Mouse (Mus musculus) liver, embryonic 12.5 days (tissue): ENCODE results near the gene Usp20. TPM values are rescaled to one million over a fixed set of nuclear protein-coding genes. Genes with fewer than 3 reads are reported as not detected.

Experiments used
- ATAC-seq: fragments of 200-750 bp; cut with Nextera tagmentation; 2 replicates; pipeline ENCODE4 v1.8.0; 2017; ENCODE audit warnings: moderate number of reproducible peaks, mild to moderate bottlenecking, moderate library complexity
- H3K27ac ChIP-seq: fragments of 300-500 bp; sonication (generic); 2 replicates; pipeline ENCODE4 v1.5.1; 2016; ENCODE audit warnings: mild to moderate bottlenecking
- H3K27me3 ChIP-seq: fragments of 300-500 bp; sonication (generic); replicated peaks from 2 replicates; pipeline ENCODE4 v1.6.1; 2016; ENCODE audit warnings: mild to moderate bottlenecking, moderate library complexity
- H3K36me3 ChIP-seq: fragments of 300-500 bp; sonication (generic); 2 replicates; pipeline ENCODE4 v1.6.1; 2016; ENCODE audit warnings: mild to moderate bottlenecking, moderate library complexity
- H3K4me1 ChIP-seq: fragments of 300-500 bp; sonication (generic); 2 replicates; pipeline ENCODE4 v1.6.1; 2016
- H3K4me2 ChIP-seq: fragments of 300-500 bp; sonication (generic); 2 replicates; pipeline ENCODE4 v1.6.1; 2016; ENCODE audit warnings: mild to moderate bottlenecking, moderate library complexity
- H3K4me3 ChIP-seq: fragments of 300-500 bp; sonication (generic); 2 replicates; pipeline ENCODE4 v1.5.1; 2016; ENCODE audit warnings: mild to moderate bottlenecking, moderate library complexity
- H3K9ac ChIP-seq: fragments of 300-500 bp; sonication (generic); 2 replicates; pipeline ENCODE4 v1.6.1; 2016; ENCODE audit warnings: mild to moderate bottlenecking, moderate library complexity
- H3K9me3 ChIP-seq: fragments of 300-500 bp; sonication (generic); replicated peaks from 2 replicates; pipeline ENCODE4 v1.6.1; 2016; ENCODE audit warnings: mild to moderate bottlenecking, moderate library complexity
- WGBS: fragments of 180-500 bp; shearing (Covaris S2); methylation state at CpG from one replicate; pipeline ENCODE4 v1.1.7; 2016; ENCODE audit not compliant: insufficient replicate concordance; 5-methylcytosine and 5-hydroxymethylcytosine counted together
- polyA plus RNA-seq: library from polyadenylated mRNA; unstranded; fragments of >200 nt; fragmentation: Nextera tagmentation; extraction: Ambion mirVana; gene quantifications from 2 replicates; pipeline ENCODE4 v1.2.1, GENCODE M21; 2016

The Usp20 gene
- polyA plus RNA-seq, 1 experiment from 2014 or later: 7.6 TPM

GRCm38 (mm10) chr2:31067059-31067595 lies 85.0 kb downstream of the Usp20 start:
- H3K36me3 ChIP-seq: peaks cover 14% of the 10 kb centered on the region; the same call in 1 of the 2 replicates
- no peaks in the 10 kb centered on the region for H3K27me3 ChIP-seq
- whole genome bisulfite sequencing: 91% methylated on average over 13 of the region's 13 CpGs
- peaks cover 29% of the 10 kb centered on the region for H3K4me1 ChIP-seq
- no peak for ATAC-seq
- no peak overlapping the region for H3K4me2 ChIP-seq
- no peak overlapping the region for H3K27ac ChIP-seq
- no peaks in the 10 kb centered on the region for H3K9me3 ChIP-seq
- H3K4me3 ChIP-seq: no peak overlapping the region
- no peak overlapping the region for H3K9ac ChIP-seq

GRCm38 (mm10) chr2:31067696-31068245 lies 85.7 kb downstream of the Usp20 start:
- Histone ChIP-seq H3K27me3 (no peaks in the 10 kb centered on the region), H3K27ac (no peak overlapping the region), H3K36me3 (peaks cover 21% of the 10 kb centered on the region), H3K9ac (no peak overlapping the region), H3K4me2 (no peak overlapping the region), H3K4me1 (peaks cover 22% of the 10 kb centered on the region), H3K4me3 (no peak overlapping the region), H3K9me3 (0 out of 2 replicates have a peak, but pooled peaks cover 4% of the 10 kb centered on the region)
- WGBS: 68% methylated on average over 6 of the region's 7 CpGs
- no peak for ATAC-seq

DNA sequence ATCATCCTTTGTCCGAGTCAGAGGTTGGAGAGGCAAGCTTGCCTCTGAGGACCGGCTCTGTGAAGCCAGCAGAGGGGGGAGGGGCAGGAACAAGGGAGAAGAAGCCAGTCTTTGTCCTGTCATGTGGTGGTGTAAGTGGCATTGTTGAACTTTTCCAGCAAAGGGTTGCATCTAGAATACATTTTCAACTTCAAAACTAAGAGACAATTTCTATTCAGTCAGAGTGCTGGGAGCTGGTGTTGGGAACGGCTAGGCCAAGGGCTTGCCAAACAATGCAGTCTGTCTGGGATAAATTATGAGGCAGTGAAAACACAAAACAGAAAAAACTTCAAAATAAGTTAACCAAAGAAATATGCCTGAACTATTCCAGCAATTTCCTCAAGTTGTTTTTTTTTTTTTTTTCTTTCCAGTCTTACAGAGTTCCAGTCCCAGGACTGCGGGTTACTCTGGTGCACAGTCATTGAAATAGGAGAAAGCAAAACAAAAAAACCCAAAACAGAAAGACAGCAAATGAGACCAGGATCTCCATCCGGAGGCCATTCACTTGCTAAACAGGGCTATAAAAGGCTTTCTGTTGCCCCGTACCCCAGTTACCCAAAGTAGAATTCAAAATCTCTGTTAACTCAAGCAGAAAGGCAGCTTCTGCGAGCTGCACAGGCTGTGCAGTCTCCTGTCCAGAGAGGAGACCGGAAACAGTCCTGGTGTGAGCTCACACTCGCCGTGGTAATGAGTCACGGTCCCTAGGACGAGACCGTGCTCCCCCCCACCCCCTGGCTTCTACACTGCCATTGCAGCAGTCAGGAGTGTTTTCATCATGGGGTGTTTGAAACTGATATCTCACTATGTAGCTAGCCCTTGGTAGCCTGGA lies 86.4 kb downstream of the Usp20 start:
- peak overlapping the region; percentile 57; the same call in 1 of the 2 replicates for H3K27ac ChIP-seq
- no peak for ATAC-seq
- H3K36me3 ChIP-seq: peaks cover 26% of the 10 kb centered on the region

DNA sequence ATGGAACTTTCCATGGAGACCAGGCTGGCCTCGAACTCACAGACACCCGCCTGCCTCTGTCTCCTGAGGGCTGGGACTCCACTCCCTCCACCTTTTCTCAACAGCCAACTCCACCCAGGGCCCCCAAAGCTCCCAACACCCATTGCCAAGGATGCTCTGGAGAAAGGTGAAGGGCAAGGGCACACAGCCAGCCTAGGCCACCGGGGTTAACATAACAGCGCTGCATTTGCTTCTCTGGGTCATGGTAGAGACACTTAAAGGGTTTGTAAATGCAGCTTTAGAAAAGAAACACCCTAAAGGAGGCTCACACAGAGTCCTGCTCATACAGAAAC lies 87.0 kb downstream of the Usp20 start:
- 0 out of 2 replicates have a peak overlapping the region, but pooled peaks have one; percentile 57 for H3K27ac ChIP-seq
- 0 out of 2 replicates have a peak, but pooled peaks cover 4% of the 10 kb centered on the region for H3K9me3 ChIP-seq
- H3K4me2 ChIP-seq: no peak overlapping the region
- 79% methylated on average over 4 of the region's 4 CpGs for WGBS
- H3K4me1 ChIP-seq: peaks cover 19% of the 10 kb centered on the region
- no peak overlapping the region for H3K9ac ChIP-seq
- H3K4me3 ChIP-seq: no peak overlapping the region
- H3K27me3 ChIP-seq: no peaks in the 10 kb centered on the region
- no peak for ATAC-seq
- H3K36me3 ChIP-seq: peaks cover 31% of the 10 kb centered on the region

More for the DNA sequence above, 86.4 kb downstream of the Usp20 start:
- peaks cover 19% of the 10 kb centered on the region for H3K4me1 ChIP-seq
- H3K27me3 ChIP-seq: no peaks in the 10 kb centered on the region
- 53% methylated on average over 13 of the region's 13 CpGs for WGBS
- H3K4me2 ChIP-seq: no peak overlapping the region
- H3K4me3 ChIP-seq: no peak overlapping the region
- H3K9ac ChIP-seq: no peak overlapping the region
- 0 out of 2 replicates have a peak, but pooled peaks cover 4% of the 10 kb centered on the region for H3K9me3 ChIP-seq

GRCm38 (mm10) chr2:31069506-31069905 lies 87.4 kb downstream of the Usp20 start:
- H3K27ac ChIP-seq: no peak overlapping the region
- H3K9ac ChIP-seq: no peak overlapping the region
- H3K4me3 ChIP-seq: no peak overlapping the region
- no peaks in the 10 kb centered on the region for H3K27me3 ChIP-seq
- no peak overlapping the region for H3K4me2 ChIP-seq
- no peak for ATAC-seq
- WGBS: 79% methylated on average over 7 of the region's 7 CpGs
- 0 out of 2 replicates have a peak, but pooled peaks cover 4% of the 10 kb centered on the region for H3K9me3 ChIP-seq
- H3K4me1 ChIP-seq: peaks cover 19% of the 10 kb centered on the region
- H3K36me3 ChIP-seq: peaks cover 33% of the 10 kb centered on the region

Other genes starting within 250 kb of the Usp20 start
- 0.18 and 0.19 TPM in 2 replicates for gene 1700001O22Rik, start 178.6 kb upstream of the Usp20 start, polyA plus RNA-seq
- gene Ntmt1, start 174.5 kb upstream of the Usp20 start, polyA plus RNA-seq: 45.4 and 48.6 TPM in 2 replicates
- 41.0 and 41.7 TPM in 2 replicates for gene Asb6, start 151.9 kb upstream of the Usp20 start, polyA plus RNA-seq
- gene Prrx2, start 147.3 kb upstream of the Usp20 start, polyA plus RNA-seq: 2.5 and 4.1 TPM in 2 replicates
- gene Ptges, start 52.4 kb upstream of the Usp20 start, polyA plus RNA-seq: 0.25 and 0.63 TPM in 2 replicates
- gene Tor1b, start 29.3 kb upstream of the Usp20 start, polyA plus RNA-seq: 21.3 and 21.8 TPM in 2 replicates
- gene Tor1a, start 14.3 kb upstream of the Usp20 start, polyA plus RNA-seq: 46.2 and 51.8 TPM in 2 replicates
- 36.9 and 41.2 TPM in 2 replicates for gene BC005624, start 78 bp upstream of the Usp20 start, polyA plus RNA-seq
- gene Fnbp1, start 159.7 kb downstream of the Usp20 start, polyA plus RNA-seq: 11.1 and 11.4 TPM in 2 replicates
- gene Gpr107, start 170.0 kb downstream of the Usp20 start, polyA plus RNA-seq: 18.8 and 19.3 TPM in 2 replicates